Mouse (Mus musculus) CD4-positive helper T cell, adult 2 months (primary cell): Measurements from ENCODE around the gene Mcm5.

Experiments
- DNase-seq: peaks from one replicate; pipeline ENCODE4 v3.0.0-alpha.2; 2012; ENCODE audit warnings: low read depth, missing footprints, low spot score

Mcm5 gene

DNA sequence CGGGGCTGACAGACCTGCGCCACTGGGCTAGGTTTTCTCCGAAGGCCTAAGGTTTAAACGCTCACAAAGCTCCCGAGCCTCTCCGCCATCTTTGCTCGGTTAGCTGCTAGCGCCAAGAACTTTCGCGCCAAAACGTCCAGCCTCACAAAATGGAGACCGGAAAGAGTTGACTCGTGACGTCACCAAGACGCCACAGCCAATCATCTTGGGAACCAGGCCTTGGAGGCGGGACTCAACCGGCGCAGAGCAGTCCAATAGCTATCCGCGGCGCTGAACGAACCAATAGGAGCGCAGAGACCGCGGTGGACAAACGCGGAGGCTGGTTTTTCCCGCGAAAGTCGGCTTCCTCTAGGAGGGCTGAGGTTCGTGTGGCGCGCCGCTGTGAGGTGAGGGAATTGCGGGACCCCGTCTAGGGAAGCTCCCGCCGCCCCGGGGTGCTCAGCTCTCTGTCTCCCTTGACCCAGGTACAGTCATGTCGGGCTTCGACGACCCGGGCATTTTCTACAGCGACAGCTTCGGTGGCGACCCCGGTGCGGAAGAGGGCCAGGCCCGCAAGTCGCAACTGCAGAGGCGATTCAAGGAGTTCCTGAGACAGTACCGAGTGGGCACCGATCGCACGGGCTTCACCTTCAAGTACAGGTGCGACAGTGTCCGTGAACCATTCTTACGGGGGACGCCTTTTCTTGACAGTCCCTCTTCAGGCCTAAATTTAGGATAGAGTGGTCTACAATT lies at the start of gene Mcm5:
Mcm5 (plus strand) TSS at position 334 of the 732 bp plus-strand sequence.
- peak; percentile 99 for DNase-seq

- DNase-seq: no peak
Measured at GRCm38 (mm10) chr8:75060022-75060421, 49.3 kb upstream of the Mcm5 start.

- DNase-seq: no peak
Measured at GRCm38 (mm10) chr8:75060815-75061214, 48.6 kb upstream of the Mcm5 start.

- DNase-seq: no peak
Measured at GRCm38 (mm10) chr8:75063290-75063689, 46.1 kb upstream of the Mcm5 start.

DNA sequence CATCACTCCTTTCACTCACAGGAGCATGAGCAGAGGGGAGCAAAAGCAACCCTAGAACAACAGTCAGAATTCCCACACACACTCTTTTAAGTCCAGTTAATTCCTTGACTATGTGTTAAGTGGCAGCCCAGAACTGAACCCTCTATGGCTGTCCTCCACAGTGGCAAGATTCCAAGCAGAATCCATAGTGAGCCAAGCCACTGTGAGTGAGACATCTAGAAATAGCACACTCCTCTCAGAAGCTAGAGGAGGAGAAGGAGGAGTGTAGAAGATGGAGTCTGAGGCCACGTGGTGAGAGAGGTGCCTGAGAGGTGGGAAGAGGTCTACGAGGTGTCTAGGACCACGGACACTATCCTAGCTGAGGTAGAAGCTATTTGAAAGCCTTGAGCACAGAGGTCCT lies 44.6 kb upstream of the Mcm5 start:
- no peak for DNase-seq

- no peak for DNase-seq
Measured at GRCm38 (mm10) chr8:75067287-75067686, 42.1 kb upstream of the Mcm5 start.

DNA sequence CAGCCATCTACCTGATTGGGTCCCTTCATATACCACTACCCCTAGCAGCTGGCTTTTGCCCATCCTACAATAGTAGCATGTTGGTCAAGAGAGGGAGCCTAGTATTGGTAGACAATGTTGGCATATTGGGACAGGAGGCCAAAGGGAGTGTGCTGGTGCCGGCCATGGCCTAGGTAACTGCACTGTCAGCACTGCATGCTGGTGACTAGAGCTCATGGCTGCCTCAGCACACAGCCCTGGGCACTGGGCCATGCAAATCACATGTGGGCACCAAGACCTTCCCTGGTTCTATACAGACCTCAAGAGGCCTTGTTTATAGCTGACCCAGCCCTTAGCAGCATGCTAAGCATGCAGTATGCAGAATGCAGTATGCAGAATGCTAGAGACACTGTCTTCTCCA lies 39.1 kb upstream of the Mcm5 start:
- DNase-seq: no peak

GRCm38 (mm10) chr8:75071627-75072346 lies 37.6 kb upstream of the Mcm5 start:
- DNase-seq: peak; percentile 68

GRCm38 (mm10) chr8:75074876-75075275 lies 34.5 kb upstream of the Mcm5 start:
- no peak for DNase-seq

DNA sequence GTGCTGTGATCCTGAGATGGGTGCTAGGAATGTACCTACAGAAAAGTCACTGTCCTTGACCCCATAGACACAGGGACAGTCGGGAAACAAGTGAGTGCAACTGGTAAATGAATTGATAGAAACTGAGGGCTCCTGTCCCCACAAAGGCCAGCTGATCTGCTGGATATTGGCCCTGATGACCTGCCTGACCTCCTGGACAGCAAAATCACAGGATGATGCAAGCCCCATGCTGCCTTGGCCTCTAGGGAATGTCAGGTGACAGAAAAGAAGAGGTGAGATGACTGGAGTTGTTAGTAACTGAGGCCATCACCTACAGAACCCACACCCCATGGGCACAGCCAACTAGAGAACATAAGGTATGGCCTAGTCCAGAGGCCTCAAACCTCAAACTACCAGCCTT lies 31.2 kb upstream of the Mcm5 start:
- DNase-seq: no peak

DNA sequence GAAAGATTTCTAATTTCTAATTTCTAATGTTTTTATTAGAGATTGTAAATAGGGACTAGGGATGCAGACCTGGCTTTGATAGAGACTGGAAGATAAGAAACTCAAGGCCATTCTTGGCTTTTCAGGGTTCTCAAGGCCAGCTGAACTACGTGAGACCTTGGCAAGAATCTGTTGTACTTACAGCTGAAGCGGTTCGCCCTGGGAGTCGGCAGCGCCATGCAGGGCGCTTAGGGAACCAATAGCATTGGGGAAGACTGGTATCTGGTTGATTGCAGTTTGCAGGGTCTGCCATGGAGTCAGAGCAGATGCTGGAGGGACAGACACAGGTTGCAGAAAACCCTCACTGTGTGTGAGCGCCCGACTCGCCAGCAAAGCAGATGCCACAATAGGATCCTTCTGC lies 30.5 kb upstream of the Mcm5 start:
- DNase-seq: no peak

DNA sequence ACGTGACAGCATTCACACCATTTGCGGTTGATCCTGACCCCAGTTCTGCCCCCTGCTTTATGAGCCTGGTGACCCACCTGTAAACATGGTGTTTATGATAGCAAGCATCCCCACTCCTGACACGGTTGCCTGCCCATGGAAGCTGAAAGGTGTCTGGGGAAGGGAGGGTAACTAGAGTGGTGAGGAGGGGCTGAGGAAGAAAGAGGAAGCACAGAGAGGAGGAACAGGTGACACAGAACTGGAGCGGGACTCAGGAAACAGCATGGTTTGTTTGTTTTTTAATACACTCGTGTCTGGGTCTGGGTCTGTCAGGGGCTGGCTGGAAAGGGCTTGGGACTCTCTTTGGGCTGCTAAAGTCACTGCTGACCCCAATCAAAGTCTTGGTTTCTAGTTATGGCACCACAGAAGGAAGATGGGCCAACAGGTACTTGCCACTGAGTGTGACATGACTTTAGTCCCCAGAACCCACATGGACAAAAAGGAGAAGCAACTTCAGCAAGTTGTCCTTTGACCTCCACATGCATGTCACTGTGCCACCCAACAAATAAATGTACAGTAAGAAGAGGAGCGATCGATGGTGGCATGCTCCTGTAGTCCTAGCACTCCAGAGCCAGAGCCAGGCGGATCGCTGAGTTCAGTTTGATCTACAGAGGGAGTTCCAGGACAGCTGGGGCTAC lies 27.9 kb upstream of the Mcm5 start:
- DNase-seq: no peak

DNA sequence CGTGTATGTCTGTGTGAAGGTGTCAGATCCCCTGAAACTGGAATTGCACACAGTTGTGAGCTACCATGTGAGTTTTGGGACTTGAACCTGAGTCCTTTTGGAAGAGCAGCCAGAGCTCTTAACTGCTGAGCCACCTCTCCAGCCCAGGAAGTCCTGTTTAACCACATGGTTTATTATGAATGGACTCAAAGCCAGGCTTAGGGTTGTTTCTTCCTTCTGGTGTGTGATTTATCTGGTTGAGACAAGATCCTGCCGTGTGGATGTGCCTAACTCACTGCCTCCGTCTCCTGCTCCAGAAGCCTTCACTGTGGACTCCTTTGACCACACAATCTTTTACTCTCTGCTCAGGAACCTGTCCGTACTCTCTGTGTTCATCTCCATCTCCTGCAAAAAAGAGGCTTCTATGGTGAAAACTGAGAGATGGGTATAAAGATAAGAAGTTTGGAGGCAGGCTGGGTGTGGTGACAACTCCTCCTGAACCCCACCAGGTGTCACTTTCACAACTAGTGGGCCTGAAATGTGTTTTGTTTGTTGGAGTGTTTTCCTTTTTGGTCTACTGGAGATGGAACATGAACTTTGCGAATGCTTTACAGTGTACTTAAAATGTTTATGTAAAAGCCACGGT lies 27.1 kb upstream of the Mcm5 start:
- peak; percentile 25 for DNase-seq

- DNase-seq: peak; percentile 83
Measured at GRCm38 (mm10) chr8:75083846-75084245, 25.5 kb upstream of the Mcm5 start.

GRCm38 (mm10) chr8:75084382-75085064 lies 24.8 kb upstream of the Mcm5 start:
- DNase-seq: no peak

- no peak for DNase-seq
Measured at GRCm38 (mm10) chr8:75086002-75086401, 23.4 kb upstream of the Mcm5 start.

- DNase-seq: no peak
Measured at GRCm38 (mm10) chr8:75087127-75087526, 22.2 kb upstream of the Mcm5 start.

- DNase-seq: no peak
Measured at GRCm38 (mm10) chr8:75088989-75089881, 20.1 kb upstream of the Mcm5 start.

- no peak for DNase-seq
Measured at GRCm38 (mm10) chr8:75090781-75091365, 18.5 kb upstream of the Mcm5 start.
